ENCODE assay signal across 8 mouse cellular contexts in genomic region chr2:3119371-3119935, GRCm38 (mm10). TPM values are rescaled to one million over a fixed set of nuclear protein-coding genes. Genes with fewer than 3 reads are reported as not detected.
DNase-seq lines count a peak whose midpoint lies in the region; ATAC-seq lines count a peak whose summit lies in the region.

No protein-coding gene starts in this region.

- H3K36me3 ChIP-seq in heart, embryonic 10.5 days: no peaks in the 10 kb centered on the region
- H3K36me3 ChIP-seq in hindbrain, embryonic 13.5 days: no peaks in the 10 kb centered on the region
- H3K36me3 ChIP-seq in midbrain, embryonic 12.5 days: no peaks in the 10 kb centered on the region

- peak overlapping the region; percentile 81 for H3K4me2 ChIP-seq in hindbrain, embryonic 13.5 days
- peak overlapping the region; percentile 65 for H3K4me2 ChIP-seq in midbrain, embryonic 12.5 days (replicated peaks)

- H3K4me1 ChIP-seq in heart, embryonic 10.5 days: peaks cover 19% of the 10 kb centered on the region; the same call in 1 of the 2 replicates
- H3K4me1 ChIP-seq in hindbrain, embryonic 13.5 days (replicated peaks): peaks cover 25% of the 10 kb centered on the region
- peaks cover 18% of the 10 kb centered on the region for H3K4me1 ChIP-seq in midbrain, embryonic 12.5 days

- H3K4me3 ChIP-seq in heart, embryonic 10.5 days: peak overlapping the region; percentile 84
- H3K4me3 ChIP-seq in hindbrain, embryonic 13.5 days: peak overlapping the region; percentile 87
- H3K4me3 ChIP-seq in midbrain, embryonic 12.5 days: peak overlapping the region; percentile 87

- peak overlapping the region; percentile 97 for H3K9ac ChIP-seq in hindbrain, embryonic 13.5 days
- peak overlapping the region; percentile 89; the same call in 1 of the 2 replicates for H3K9ac ChIP-seq in midbrain, embryonic 12.5 days (replicated peaks)

- peak overlapping the region; percentile 96 for H3K27ac ChIP-seq in heart, embryonic 10.5 days
- peak overlapping the region; percentile 97 for H3K27ac ChIP-seq in hindbrain, embryonic 13.5 days
- peak overlapping the region; percentile 95; the same call in 1 of the 2 replicates for H3K27ac ChIP-seq in midbrain, embryonic 12.5 days (replicated peaks)

- no peaks in the 10 kb centered on the region for H3K27me3 ChIP-seq in heart, embryonic 10.5 days (ENCODE audit: insufficient read depth, poor library complexity, severe bottlenecking)
- H3K27me3 ChIP-seq in hindbrain, embryonic 13.5 days: no peaks in the 10 kb centered on the region
- H3K27me3 ChIP-seq in midbrain, embryonic 12.5 days: no peaks in the 10 kb centered on the region

- WGBS in heart, embryonic 10.5 days: 27% methylated on average over 4 of the region's 4 CpGs
- 14% methylated on average over 4 of the region's 4 CpGs for WGBS in hindbrain, embryonic 13.5 days
- WGBS in midbrain, embryonic 12.5 days: 26% methylated on average over 4 of the region's 4 CpGs

- ATAC-seq in hindbrain, embryonic 13.5 days (ENCODE audit: low FRiP score): no peak
- ATAC-seq in midbrain, embryonic 12.5 days (ENCODE audit: low FRiP score, low read depth): no peak
- ATAC-seq in CD4-positive, CD25-positive, alpha-beta regulatory T cell, adult 4 months: no peak

- no peak for DNase-seq in heart, embryonic 10.5 days (ENCODE audit: low spot score)
- no peak for DNase-seq in heart, adult 18-20 months
- peak; percentile 21 for DNase-seq in MN1 (ENCODE audit: low spot score)
- DNase-seq in layer of hippocampus, postnatal 25 days (ENCODE audit: extremely low spot score in 1 of 2, low spot score in 1 of 2): no peak
- no peak for DNase-seq in ovary, postnatal 10 days (ENCODE audit: low spot score)

- no peaks in the 10 kb centered on the region for H3K9me3 ChIP-seq in heart, embryonic 10.5 days
- no peaks in the 10 kb centered on the region for H3K9me3 ChIP-seq in hindbrain, embryonic 13.5 days
- H3K9me3 ChIP-seq in midbrain, embryonic 12.5 days: no peaks in the 10 kb centered on the region

RNA-seq across cellular contexts. Expression of gene Fam171a1, which starts 5.4 kb away (rescaled TPM):
- polyA plus RNA-seq in heart, embryonic 10.5 days (2016; fragmentation: Nextera tagmentation; extraction: Ambion mirVana): 34.0 and 35.3 TPM in 2 replicates
- total RNA-seq in heart, adult 18-20 months (2021): 10 to 100 TPM; 12.0 to 13.2 TPM
- polyA plus RNA-seq in hindbrain, embryonic 13.5 days (2015; fragmentation: Nextera tagmentation; extraction: Ambion mirVana): 46.7 and 50.8 TPM in 2 replicates
- 51.8 and 54.4 TPM in 2 replicates for polyA plus RNA-seq in midbrain, embryonic 12.5 days (2016; fragmentation: Nextera tagmentation; extraction: Ambion mirVana)
- not detected for polyA plus RNA-seq in CD4-positive, CD25-positive, alpha-beta regulatory T cell, adult 4 months (2017; shearing (Covaris generic))
- 10 to 100 TPM; 68.2 to 69.2 TPM for total RNA-seq in layer of hippocampus, postnatal 25 days (2021)

Comparison
In these comparisons a context has a peak if more than half of its experiments do, and no peak if none do; other contexts are left out.
1. RNA of gene Fam171a1, which starts 5.4 kb away (polyA plus RNA-seq): 51.8 to 54.4 TPM in midbrain, embryonic 12.5 days, 46.7 to 50.8 TPM in hindbrain, embryonic 13.5 days and 34.0 to 35.3 TPM in heart, embryonic 10.5 days; not detected in CD4-positive, CD25-positive, alpha-beta regulatory T cell, adult 4 months; every median in the first group is over 10 times any median in the second.
2. Peak in every context shown above with its lines, with median percentiles within 50 percentile points of each other: H3K27ac ChIP-seq and H3K4me3 ChIP-seq.